Mouse (Mus musculus) thymus, adult 2 months (tissue): ENCODE data around the gene Cib1.

ENCODE experiments used
- CTCF ChIP-seq: fragments of 200-500 bp; IDR thresholded peaks from 2 replicates; pipeline ENCODE4 v1.5.1; 2012; ENCODE audit warnings: mild to moderate bottlenecking, control low read depth, low read length, moderate library complexity, borderline replicate concordance; ENCODE audit not compliant: control insufficient read depth, poor library complexity, insufficient read depth; ENCODE audit errors: extremely low read depth
- POLR2A ChIP-seq: fragments of 200-500 bp; IDR thresholded peaks from 2 replicates; pipeline ENCODE4 v1.6.1; 2012; ENCODE audit warnings: mild to moderate bottlenecking, low read length, control low read depth, moderate library complexity; ENCODE audit not compliant: control insufficient read depth, poor library complexity, insufficient read depth; ENCODE audit errors: extremely low read depth

DNA sequence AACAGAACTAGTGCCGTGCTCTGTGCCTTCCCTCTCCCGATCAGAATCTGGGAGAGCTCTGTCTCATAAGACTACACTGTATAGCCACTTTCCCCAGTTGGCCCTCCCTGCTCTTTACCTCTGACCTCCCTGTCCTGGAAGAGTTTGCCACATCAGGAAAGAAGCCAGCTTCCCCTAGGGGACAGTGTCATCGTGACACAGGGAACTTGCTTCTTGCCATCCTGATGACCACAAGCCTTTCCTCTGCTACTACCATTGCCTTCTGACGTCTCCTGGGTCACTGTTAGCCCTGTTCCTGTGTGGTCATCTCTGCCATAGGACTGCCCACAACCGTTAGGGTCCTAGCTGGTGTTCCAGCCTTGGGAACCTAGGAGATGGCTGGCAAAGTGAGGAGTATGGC is 29.7 kb downstream of the Cib1 start:
- TF ChIP-seq POLR2A: no peak
- no peak for TF ChIP-seq CTCF
